Mouse (Mus musculus): Measurements from ENCODE around the gene Hcrtr1.
A peak's percentile ranks its signal among the peaks of the same experiment; 100 is the strongest.

Gene Hcrtr1

DNA sequence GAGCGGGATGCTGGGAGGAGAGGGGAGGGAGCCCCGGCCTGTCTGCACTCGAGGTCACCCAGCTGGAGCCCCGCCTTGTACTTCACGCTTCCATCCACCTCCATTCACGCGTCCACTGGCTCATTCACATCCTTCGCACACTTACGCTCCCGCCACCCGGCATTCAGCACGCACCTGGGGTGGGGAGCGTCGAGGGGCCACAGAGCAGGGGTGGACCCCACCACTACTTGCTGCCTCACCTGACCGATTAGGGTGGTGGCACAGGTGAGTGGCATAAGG lies at the start of gene Hcrtr1:
Gene Hcrtr1, minus strand, starts transcription at position 146 of the 279 bp plus-strand sequence.
- no peak for DNase-seq (ENCODE audit: low spot score)

DNA sequence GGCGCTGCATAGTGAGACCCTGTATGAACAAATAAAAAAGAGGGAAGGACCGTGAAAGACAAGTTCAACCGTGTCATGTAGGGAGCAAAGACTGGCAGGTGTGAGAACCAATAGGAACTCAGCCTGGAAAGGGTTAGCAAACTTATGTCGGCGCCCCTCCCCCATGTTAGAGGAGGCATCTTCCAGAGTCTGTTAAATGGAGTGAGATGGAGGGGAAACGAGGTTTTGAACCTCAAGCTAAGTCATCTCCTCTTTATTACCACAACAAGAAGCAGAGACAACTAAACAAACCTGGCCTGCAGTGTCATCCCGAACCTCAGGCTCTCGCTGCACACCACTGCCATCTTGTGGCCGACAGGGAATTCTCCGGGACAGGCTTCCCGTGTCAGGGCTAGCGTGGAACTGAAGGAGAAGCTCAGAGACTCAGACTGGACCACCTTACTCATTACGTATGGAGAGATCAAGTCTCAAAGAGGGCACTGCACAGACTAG lies 49.7 kb upstream of the Hcrtr1 start:
- peak; percentile 79 for DNase-seq (ENCODE audit: low spot score)

DNA sequence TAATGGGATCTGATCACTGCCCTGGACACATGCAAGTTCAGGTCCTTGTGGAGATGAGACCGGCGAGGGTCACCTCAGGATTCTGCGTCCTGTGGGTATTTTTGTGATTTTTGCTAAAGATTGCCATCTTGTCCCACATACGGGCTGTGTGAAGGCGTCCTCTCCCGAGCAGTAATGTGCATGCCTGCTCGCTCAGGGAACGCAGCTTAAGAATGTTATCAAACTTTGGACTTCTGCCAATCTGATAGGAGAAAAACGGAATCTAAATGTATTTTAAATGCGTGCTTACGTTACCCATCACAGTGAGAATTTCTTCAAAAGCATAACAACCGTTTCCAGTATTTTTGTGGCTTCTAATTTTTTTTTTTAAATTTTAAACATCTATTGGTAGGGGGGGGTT lies 47.7 kb upstream of the Hcrtr1 start:
- DNase-seq (ENCODE audit: low spot score) = no peak

DNA sequence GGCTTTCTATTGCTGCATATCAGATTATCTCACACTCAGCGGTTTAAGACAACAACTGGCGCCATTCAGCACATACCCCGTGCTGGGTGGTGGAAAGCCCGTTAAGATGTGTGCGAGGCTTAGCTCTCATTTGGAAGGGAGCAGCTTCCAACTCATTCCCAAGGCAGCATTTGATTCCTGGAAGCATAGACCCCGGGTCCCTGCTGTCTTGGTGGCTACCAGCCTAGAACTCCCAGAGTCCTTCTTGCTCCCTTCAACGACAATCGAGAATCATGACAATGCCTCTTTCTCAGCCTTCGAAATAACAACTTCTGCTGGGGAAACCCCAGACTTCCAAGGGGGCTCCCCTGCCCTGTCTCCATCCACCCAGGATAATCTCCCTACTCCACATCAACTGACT lies 47.3 kb upstream of the Hcrtr1 start:
- no peak for DNase-seq (ENCODE audit: low spot score)

DNA sequence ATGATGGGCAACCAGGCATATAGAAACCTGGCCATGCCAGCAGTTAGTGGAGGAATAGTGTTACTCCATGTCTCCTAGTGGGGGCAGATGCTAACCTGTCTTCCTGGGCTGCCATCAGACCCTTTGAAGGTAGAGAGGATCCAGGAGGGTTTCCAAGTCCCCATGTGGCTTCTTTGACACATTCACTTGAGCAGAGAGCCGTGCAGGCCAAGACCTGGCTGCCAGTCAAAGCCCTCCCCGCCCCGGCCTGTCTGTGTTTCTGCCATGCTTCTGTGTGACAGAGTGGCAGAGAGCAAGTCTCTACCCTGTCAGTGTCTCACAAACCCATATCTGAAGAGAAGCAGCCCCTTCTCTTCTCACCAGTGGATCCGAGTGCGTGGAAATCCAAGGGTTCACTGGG lies 44.7 kb upstream of the Hcrtr1 start:
- no peak for DNase-seq (ENCODE audit: low spot score)

DNA sequence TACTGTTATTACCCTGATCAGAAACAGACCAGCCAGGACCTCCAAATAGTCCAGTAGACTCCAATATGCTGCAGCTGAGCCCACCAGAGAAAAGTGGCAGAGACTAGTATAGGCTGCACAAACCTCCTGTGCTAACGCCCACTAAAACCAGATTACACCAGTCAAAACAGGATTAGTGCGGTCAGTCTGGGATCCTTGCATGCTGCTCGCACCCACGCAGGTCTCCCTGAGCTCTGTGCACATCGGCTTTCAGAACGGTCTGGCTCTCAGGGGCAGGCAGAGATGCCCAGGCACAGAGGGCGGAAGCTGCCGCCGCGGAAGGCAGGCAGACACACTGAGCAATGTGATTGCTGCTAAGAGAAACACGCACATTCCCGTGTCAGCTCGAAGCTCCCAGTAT lies 43.9 kb upstream of the Hcrtr1 start:
- DNase-seq (ENCODE audit: low spot score) = no peak

DNA sequence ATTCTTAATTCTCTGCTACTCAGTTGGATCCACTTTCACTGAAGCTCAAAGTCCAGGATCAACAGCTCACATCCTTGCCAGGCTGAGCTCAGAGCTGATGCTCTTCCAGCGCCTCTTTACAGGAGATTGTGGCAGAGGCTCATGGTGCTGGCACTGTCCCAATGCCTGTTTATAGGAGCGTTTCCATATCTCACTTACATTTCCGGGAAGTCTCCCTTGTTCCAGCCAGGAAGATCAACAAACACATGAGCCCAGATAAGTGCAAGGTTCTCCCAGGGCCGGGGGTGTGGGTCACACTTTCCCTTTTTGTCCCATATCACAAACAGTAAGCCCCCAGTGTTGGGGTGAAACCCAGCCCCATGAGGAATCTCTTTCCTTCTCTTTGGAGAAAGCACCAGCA lies 42.7 kb upstream of the Hcrtr1 start:
- DNase-seq (ENCODE audit: low spot score) = no peak

DNA sequence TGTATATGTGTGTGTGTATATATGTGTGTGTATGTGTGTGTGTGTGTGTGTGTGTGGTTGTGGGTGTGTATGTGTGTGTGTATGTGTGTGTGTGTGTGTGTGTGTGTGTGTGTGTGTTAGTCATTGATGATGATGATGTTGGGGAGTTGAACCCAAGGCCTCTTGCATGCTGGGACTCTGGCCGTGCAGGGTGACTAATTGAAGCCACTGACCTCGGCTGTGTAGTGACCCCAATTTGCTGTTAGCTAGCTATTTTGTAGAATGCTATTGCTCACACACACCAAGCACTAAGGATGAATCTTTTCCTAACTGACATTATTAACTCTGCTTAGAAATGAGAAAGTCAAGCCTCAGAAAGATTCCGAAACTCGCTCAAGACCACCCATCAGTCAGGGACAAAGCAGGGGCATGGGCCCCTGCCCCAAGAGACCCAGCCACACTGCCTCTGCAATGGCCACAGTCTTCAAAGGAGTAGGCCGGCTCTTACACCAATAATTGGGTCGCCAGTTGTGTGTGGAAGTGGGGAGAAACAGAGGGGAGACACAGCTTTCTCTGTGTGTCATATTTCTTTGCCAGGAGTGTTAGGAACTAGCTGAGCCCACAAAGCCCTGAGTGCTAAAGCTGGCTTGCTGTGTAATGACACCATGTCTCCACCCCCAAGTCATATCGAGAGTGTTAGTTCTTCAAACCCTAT lies 41.9 kb upstream of the Hcrtr1 start:
- no peak for DNase-seq (ENCODE audit: low spot score)

DNA sequence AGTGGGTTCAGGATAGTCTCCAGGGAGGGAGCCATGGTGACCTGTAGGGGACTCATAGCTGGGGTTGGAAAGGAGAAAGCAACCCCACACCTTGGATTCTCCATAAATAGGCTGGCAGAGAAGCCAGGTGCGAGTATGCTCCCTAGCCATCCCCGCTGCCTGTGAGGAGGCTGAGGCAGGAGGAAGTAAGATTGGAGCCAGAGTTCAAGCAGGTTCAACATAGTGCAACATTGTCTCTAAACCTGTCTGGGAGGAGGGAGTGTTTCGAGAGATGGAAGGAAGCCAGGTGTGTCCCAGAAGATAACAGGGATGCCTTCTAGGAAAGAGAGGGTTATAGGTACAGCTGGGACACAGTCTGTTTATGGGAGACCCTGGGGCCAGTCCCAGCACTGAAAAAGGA lies 40.7 kb upstream of the Hcrtr1 start:
- DNase-seq (ENCODE audit: low spot score) = peak; percentile 70

DNA sequence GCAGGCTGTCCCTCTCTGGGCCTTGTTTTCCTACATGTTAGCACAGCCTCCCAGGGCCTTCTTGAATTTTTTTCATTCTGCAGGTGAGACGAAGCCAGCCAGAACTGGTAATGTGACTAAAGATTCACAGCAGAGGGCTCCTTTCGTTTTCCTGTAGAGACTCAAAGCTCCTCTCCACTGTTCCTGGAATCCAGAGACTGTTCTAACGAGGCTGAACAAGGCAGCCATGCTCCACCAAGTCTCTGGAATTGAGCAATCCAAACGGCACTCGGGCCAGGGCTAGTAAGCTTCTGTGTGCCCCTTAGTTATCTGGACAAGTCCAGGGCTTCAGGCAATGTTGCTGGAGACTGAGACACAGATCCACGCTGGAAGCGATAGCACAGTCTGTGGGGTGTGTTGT lies 38.4 kb upstream of the Hcrtr1 start:
- DNase-seq (ENCODE audit: low spot score) = no peak

DNA sequence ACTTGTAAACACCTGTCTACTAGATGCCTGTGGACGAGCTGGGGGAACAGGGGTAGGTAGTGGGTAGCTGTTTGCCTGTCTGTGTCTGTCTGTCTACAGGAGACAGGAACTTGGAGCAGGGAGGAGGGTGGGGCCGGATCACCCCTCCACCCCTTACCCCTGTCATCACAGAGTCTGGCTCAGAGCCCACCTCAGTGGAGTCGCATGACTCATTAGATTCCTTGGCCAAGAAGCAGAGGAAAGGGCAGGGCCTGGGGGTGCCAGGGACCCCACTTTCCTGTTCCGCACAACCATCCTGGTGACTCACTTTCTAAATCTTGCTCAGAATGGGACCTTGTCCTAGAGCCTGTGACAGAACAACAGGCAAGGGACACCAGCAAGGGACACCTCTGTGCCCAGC lies 37.9 kb upstream of the Hcrtr1 start:
- DNase-seq (ENCODE audit: low spot score) = no peak

DNA sequence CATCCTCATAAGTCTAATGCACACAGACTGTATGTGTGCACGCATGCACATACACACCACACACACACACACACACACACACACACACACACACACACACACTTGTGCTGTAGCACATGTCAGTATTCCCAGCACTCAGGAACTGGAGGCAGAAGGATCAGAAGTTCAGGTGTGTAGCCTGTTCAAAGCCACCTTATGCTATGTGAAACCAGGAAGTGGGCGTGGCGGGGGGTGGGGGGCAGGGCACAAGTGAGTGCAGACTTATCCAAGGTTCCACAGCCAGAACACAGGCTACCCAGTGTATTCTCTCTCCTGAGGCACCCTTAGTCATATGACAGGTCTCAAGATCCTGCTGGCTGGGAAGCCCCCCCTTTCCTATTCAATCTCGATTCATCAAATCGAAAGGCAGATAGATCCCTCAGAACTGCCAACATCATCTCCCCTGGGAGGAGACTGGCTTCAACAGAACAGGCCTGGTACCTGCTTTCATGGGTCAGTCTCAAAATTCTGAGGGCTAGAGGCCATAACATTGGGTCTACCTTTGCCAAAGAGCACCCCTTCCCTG lies 37.1 kb upstream of the Hcrtr1 start:
- DNase-seq (ENCODE audit: low spot score) = no peak

DNA sequence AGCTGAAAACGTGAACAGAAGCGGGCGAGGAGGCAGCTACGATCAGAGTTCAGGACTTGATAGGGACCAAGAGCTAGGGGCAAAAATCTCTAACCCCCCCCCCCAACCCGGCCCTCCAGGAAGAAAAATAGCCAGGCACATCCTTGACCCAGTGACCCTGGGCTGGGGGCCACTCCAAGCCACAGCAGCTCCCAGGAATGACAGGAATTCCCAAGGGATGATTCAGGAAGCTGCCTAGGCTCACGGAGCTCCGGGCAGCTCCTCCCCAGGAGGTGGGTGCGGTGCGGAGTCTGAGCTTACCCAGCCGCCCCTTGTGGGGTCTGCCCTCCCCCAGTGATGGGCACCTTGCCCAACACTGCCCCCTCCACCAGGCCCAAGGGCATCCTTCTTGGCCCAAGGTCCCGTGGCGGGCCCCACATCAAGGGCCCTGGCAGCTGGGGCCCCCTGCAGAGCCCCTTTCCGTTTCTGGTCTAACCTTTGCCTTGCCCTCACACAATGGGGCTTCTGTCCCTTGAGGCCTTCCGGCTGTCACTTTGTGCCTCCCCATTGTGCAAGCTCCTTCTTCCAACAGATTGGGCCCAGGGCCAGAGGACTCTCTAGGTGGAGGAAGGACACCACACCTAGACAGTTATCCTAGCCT lies 36.0 kb upstream of the Hcrtr1 start, which contains the start of gene Tinagl1:
Gene Tinagl1, minus strand, starts transcription at position 51 of the 640 bp plus-strand sequence.
- no peak for DNase-seq (ENCODE audit: low spot score)

DNA sequence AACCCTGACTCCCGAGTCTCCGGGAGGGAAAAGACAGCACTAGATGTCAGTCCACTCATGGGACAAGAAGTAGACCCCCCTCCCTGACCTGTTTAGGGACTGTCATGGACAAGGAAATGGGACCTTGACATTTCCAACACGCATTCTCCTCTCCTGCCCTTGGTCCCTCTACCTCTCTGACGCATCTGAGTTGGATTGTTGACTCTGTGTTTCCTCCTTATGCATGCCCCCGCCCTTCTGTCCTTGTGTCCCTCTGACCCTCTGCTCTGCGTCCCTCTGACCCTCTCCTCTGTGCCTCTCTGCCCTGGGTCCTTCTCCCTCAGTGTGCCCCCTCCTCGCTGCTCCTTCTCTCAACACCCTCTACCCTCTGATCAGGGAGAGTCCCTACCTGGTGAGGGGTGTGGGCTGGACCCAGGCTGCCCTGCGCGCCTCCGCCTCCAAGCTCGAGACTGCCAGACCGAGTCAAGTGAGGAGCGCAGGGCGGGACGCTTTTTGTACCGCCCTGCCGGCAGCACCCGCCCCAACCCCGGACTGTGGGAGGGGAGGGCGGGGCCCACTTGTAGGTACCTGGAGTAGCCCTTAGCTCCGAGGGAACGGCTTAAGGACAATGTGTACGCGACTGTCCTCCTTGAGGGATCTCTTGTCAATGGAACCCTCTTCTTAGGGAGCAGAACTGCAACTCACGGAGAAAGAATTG lies 35.3 kb upstream of the Hcrtr1 start:
- DNase-seq (ENCODE audit: low spot score) = peak; percentile 38

DNA sequence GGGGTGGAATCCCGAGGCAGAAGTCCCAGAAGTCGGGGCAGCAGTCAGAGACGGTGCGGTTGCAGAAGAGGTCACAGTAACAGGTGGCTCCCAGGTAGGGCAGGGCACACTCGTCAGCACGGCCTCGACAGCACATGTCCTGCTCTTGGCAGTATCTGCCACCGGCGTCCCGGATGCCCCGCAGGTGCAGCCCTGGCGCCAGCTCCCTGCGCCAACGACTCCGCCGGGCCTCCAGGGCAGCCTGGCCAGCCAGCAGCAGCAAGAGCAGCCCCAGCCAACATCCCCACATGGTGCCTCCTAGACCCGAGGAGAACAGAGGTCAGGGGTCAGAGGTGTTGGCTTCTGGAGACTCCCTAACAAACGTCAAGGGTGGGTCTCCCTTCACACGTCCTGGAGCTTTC lies 34.8 kb upstream of the Hcrtr1 start:
- no peak for DNase-seq (ENCODE audit: low spot score)

DNA sequence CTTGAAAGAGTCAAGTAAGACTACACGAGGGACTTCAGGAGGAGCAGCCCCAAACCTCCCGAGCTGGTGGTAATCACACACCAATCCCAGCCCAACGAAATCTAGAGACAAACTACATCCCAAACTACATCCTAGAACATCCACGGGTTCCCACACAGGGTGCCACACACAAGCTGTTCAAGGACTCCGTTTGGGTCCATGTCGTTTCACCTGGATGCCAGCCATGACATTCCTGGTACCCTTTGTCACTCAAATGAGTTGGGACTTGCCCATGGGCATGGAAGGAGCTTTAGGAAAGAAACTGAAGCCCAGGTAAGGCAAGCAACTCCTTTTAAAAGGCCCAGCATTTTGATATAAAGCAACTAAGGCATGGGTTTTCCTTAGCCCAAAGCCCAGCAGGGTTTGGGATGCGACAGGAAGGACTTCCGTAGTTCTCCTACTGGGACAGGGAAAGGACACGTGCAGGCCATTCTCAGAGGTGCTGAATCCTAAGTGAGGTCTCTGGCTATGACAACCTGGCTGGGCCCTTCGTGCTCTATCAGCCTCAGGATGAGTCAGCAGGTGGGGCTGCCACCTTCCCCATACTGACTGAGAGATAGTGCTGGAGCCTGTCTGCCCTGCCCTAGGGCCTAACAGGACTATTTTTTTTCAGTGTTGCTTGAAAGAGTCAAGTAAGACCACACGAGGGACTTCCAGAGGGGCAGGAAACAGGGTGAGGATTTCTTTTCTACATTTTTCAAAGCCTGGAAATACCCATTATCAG lies 34.1 kb upstream of the Hcrtr1 start:
- no peak for DNase-seq (ENCODE audit: low spot score)

DNA sequence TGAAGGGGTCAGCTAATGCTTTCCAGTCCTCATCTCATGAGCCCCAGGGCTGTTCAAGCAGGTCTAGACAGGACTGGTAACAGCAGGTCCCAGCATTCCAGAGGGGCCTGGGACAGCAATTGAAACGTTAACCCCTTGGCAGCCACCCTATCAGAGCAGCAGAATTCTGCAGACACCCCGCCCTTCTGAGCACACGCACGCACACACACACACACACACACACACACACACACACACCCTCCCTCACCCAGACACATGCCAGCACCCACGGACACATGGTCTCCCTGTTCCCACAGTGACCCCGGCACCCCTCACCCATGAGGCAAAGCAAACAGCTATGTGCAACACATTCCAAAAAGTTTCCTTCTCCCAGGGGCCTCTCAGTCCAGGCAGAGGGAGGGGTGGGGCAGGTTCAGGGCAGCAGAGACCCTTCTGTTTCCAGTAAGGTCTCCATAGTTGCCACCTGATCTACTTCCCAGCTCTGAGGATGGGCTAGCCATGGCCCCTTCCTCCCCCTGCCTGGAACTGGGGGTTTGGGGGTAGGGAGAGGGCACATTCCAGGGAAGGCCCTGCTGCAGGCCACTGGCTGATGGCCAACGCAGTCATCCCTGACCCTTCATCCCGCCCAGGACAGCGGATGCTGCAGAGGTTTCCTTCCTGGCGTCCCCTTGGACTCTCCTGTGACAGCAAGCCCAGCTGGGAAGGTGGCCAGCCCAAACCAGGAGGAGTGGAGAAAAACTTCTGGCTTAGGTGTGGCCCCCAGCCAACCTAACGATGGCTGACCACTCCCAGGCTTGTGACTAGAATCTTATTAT lies 33.0 kb upstream of the Hcrtr1 start:
- peak; percentile 56 for DNase-seq (ENCODE audit: low spot score)

DNA sequence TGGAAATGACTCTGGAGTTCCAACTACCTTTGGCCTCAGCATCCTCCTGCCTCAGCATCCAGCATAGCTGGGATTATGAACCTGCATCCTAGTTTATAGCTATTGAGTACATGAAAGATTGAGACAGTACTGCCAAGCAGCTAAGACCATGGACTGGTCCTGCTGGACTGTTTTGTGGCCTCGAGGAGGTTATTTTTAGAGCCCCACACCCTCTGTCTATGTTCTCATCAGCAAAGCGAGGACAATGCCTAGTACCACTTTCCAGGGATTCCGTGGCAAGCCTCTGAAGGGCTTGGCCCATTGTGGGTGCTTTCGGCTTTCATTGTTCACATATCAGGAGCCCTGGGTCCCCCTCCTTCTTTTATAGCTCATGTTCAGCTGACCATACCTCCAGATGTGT lies 31.2 kb upstream of the Hcrtr1 start:
- no peak for DNase-seq (ENCODE audit: low spot score)

DNA sequence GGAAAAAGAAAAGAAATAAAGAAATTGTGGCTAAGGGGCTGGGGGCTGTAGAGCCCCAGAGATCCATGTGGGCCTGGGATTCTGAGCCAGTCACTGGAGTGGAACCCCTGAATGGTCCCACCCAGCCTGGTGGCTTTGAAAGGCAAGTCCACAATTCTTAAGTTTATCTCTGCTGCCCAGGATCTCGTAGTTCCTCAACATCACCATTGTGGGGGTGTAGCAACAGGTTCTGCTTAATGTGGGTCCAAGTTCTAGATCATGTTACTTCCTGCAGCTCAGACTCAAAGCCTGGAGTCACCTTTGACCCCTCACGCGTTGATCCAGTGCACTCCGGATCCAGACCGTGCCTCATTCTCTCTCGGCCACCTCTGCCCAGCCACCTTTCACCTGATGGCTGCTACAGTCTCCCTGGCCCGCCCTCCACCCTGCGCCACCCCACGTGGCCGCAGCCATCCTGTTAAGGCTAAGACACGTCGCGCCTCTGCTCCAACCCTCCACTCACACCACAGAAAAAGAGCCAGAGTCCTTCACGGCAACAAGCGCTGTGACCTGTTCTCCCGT lies 30.3 kb upstream of the Hcrtr1 start:
- DNase-seq (ENCODE audit: low spot score) = no peak

DNA sequence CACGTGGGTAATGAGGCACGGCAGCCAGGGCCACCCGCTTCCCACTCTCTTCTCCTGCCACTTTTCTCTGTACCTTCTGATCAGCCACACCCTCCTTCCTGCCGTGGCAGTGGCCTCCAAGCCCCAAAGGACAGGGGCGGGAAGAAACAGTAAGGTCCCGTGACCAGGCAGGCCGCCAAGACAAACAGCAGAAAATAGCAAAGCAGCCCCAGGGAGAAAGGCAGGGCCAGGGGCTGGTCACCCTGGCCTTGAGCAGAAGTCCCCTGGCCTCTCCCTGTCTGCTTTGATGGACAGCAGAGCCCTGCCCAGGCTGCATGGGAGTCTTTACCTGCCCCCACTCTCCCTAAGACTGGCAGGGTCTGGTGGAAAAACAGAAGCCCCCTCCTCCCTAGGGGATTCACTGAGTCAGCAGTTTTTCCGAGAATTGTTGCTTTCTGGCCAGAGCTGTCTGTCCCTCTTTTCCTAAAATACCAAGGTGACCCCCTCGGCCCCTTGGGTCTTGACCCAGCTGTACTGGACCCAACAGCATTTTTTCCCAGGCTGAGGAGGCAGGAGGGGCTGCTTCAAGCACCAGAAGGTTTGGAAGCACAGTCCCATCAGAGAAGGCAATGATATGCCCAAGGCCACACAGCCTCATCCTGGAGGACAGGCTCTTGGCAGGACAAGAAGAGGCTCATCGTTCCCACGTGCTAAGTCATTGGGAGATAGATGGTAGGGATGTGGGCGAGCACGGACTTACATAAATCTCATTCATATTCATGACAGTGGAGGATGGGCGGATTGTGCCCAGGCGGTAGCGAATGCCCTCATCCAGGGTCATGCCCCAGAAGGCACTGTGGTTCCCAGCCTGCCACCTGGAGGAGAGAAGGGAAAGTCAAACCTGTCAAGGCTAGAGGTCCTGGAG lies 29.4 kb upstream of the Hcrtr1 start:
- peak; percentile 78 for DNase-seq (ENCODE audit: low spot score)

Data from testis, postnatal 14 days (tissue).